Mouse (Mus musculus) embryo, embryonic 10.5 days (tissue): ENCODE results near the gene Mrps35.

Experiments used
- DNase-seq: peaks from one replicate; pipeline ENCODE4 v3.0.0-alpha.2; 2015; ENCODE audit warnings: low spot score

Mrps35 gene

GRCm38 (mm10) chr6:147029591-147029990 lies 13.0 kb upstream of the Mrps35 start:
- DNase-seq: no peak

GRCm38 (mm10) chr6:147030096-147030885 lies 12.3 kb upstream of the Mrps35 start:
- no peak for DNase-seq

GRCm38 (mm10) chr6:147032303-147032925 lies 10.2 kb upstream of the Mrps35 start, which contains the start of gene Rep15:
Rep15 (plus strand) TSS chr6:147032584.
- DNase-seq: no peak

- no peak for DNase-seq
Observed at GRCm38 (mm10) chr6:147043633-147044032, 1.1 kb downstream of the Mrps35 start.

- no peak for DNase-seq
Observed at GRCm38 (mm10) chr6:147049239-147049805, 6.8 kb downstream of the Mrps35 start.

GRCm38 (mm10) chr6:147051666-147052065 lies 9.1 kb downstream of the Mrps35 start:
- DNase-seq: no peak

- no peak for DNase-seq
Observed at GRCm38 (mm10) chr6:147052440-147052839, 9.9 kb downstream of the Mrps35 start.

GRCm38 (mm10) chr6:147053785-147054646 lies 11.5 kb downstream of the Mrps35 start:
- DNase-seq: no peak

- DNase-seq: no peak
Observed at GRCm38 (mm10) chr6:147055374-147055977, 12.9 kb downstream of the Mrps35 start.

- DNase-seq: no peak
Observed at GRCm38 (mm10) chr6:147059326-147059725, 16.8 kb downstream of the Mrps35 start.

- DNase-seq: no peak
Observed at GRCm38 (mm10) chr6:147061630-147062029, 19.1 kb downstream of the Mrps35 start.

GRCm38 (mm10) chr6:147062034-147062433 lies 19.5 kb downstream of the Mrps35 start:
- DNase-seq: no peak

GRCm38 (mm10) chr6:147062694-147063093 lies 20.1 kb downstream of the Mrps35 start:
- no peak for DNase-seq

- no peak for DNase-seq
Observed at GRCm38 (mm10) chr6:147064226-147064943, 21.8 kb downstream of the Mrps35 start.

GRCm38 (mm10) chr6:147064944-147065261 lies 22.3 kb downstream of the Mrps35 start:
- no peak for DNase-seq

- no peak for DNase-seq
Observed at GRCm38 (mm10) chr6:147075808-147076387, 33.3 kb downstream of the Mrps35 start.

GRCm38 (mm10) chr6:147076878-147077277 lies 34.3 kb downstream of the Mrps35 start:
- DNase-seq: no peak

GRCm38 (mm10) chr6:147079919-147080318 lies 37.4 kb downstream of the Mrps35 start:
- no peak for DNase-seq

- no peak for DNase-seq
Observed at GRCm38 (mm10) chr6:147085398-147086040, 43.0 kb downstream of the Mrps35 start.

- peak; percentile 69 for DNase-seq
Observed at GRCm38 (mm10) chr6:147086594-147087225, 44.1 kb downstream of the Mrps35 start, which contains the start of gene Mansc4. Mansc4 (minus strand) TSS chr6:147087032.
